Mouse (Mus musculus) olfactory bulb, adult 2 months (tissue): ENCODE results near the gene Lypd1. TPM values are rescaled to one million over a fixed set of nuclear protein-coding genes. Genes with fewer than 3 reads are reported as not detected.

ENCODE experiments used
- H3K27ac ChIP-seq: fragments of 200-500 bp; 2 replicates; pipeline ENCODE4 v1.5.1; 2012; ENCODE audit warnings: low read depth, low read length; ENCODE audit not compliant: insufficient read depth
- H3K4me1 ChIP-seq: fragments of 200-500 bp; 2 replicates; pipeline ENCODE4 v1.6.1; 2012; ENCODE audit warnings: low read length; ENCODE audit not compliant: control insufficient read depth, insufficient read depth
- H3K4me3 ChIP-seq: fragments of 200-500 bp; 2 replicates; pipeline ENCODE4 v1.5.1; 2012; ENCODE audit warnings: mild to moderate bottlenecking, low read depth, low read length, moderate library complexity; ENCODE audit not compliant: insufficient read depth
- CTCF ChIP-seq: fragments of 200-500 bp; IDR thresholded peaks from 2 replicates; pipeline ENCODE4 v1.5.1; 2012; ENCODE audit warnings: low read depth, mild to moderate bottlenecking, low read length, moderate library complexity; ENCODE audit not compliant: insufficient read depth
- POLR2A ChIP-seq: fragments of 200-500 bp; IDR thresholded peaks from 2 replicates; pipeline ENCODE4 v1.6.1; 2012; ENCODE audit warnings: mild to moderate bottlenecking, low read depth, low read length, moderate library complexity; ENCODE audit not compliant: insufficient read depth
- WGBS: fragments of 180-500 bp; shearing (Covaris S2); methylation state at CpG from one replicate; pipeline ENCODE4 v1.1.7; 2018; 5-methylcytosine and 5-hydroxymethylcytosine counted together
- polyA plus RNA-seq: library from polyadenylated mRNA; stranded (reverse); fragments of >200 nt; gene quantifications from 2 replicates; pipeline ENCODE4 v1.2.4, GENCODE M21; 2012; ENCODE audit warnings: low replicate concordance; ENCODE audit not compliant: missing spikeins, insufficient read depth, insufficient read length

The Lypd1 gene
- polyA plus RNA-seq, 1 experiment = not detected

DNA sequence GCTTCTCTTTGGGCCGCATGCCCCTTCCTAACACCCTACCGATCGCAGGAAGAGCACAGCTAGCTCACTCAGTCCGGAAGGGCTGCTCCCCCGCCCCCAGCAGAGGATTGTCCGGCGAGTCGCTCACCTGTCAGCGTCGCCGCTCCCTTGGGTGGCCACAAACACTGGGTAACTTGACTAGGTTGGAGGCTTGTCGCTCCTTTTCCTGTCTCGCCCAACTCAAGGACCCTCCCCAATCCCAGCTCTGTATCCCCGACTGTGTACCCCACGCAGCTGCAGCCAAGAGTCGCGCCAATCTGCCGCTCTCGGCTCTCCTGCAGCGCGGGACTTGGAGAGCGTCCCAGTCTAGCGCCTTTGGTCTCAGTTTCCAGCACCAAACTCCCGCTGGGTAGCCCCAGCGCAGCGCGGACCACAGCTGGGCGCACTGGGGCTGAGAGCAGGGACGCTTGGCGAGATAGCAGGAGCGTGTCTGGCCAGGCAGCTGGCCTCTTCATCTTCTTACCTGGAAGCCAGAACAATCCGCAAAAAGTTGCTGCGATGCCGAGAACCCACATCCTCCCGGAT lies 1.5 kb downstream of the Lypd1 start:
- Histone ChIP-seq H3K4me1 (peaks cover 30% of the 10 kb centered on the region), H3K27ac (no peak overlapping the region), H3K4me3 (peak overlapping the region; percentile 41)
- WGBS = under 1% methylated on average over 35 of the region's 35 CpGs
- no peak for TF ChIP-seq CTCF
- no peak for TF ChIP-seq POLR2A

DNA sequence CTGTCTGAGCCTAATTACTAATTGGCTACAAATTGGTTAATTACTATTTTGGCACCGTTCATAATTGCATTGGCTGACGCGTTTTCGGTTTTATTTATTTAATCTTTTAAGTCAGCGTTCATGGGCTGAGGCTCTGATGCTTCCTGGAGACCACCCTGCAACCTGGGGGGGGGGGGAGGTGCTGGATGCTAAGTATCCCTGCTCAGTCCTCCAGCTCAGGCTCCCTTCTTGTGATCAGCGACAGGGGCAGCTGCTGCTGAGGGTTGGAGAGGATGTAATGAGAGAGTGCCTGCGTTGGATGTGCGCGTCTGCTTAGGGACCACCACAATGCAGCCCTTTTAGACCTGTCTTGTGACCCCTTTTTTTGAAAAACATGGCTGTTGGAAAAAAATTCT lies 2.0 kb downstream of the Lypd1 start:
- peak overlapping the region; percentile 41 for H3K4me3 ChIP-seq
- 1% methylated on average over 9 of the region's 9 CpGs for WGBS
- H3K27ac ChIP-seq = no peak overlapping the region

DNA sequence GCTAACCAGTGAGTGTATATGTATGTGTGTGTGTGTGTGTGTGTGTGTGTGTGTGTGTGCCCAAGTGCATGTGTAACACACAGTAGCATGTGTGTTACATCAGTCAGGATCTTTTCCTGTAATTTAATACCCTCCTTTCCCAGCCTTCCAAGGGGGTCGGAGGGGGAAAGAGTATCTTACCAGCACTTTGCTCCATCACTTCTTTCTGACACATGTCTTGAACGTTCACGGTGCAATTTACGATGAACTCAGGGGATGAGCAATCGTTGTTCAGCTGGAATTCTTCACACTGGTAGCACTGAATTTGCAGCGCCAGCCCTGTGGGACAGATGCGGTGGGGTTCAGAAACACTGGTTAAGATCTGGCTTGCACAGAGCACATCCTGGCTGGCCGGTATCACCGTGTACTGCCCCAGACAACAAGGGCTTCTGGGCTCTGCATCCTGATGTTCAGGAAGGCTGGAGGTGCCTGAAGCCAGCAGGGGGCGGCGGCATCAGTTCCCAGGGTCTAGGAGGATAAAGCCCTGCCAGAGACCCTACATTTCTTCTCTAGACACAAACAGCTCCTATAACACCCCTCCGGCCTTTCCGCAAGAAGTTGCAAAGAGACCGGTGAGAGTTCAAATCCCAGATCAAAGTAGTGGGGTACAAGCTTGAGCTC lies 2.6 kb downstream of the Lypd1 start:
- Histone ChIP-seq H3K4me3 (no peak overlapping the region; the same call in 1 of the 2 replicates), H3K27ac (no peak overlapping the region), H3K4me1 (peaks cover 30% of the 10 kb centered on the region)
- WGBS = 16% methylated on average over 14 of the region's 14 CpGs
- TF ChIP-seq CTCF (peak; percentile 38; the same call in 1 of the 2 replicates), POLR2A (no peak)

More for the DNA sequence above, 2.0 kb downstream of the Lypd1 start:
- H3K4me1 ChIP-seq = peaks cover 30% of the 10 kb centered on the region
- TF ChIP-seq CTCF = no peak
- TF ChIP-seq POLR2A = no peak

DNA sequence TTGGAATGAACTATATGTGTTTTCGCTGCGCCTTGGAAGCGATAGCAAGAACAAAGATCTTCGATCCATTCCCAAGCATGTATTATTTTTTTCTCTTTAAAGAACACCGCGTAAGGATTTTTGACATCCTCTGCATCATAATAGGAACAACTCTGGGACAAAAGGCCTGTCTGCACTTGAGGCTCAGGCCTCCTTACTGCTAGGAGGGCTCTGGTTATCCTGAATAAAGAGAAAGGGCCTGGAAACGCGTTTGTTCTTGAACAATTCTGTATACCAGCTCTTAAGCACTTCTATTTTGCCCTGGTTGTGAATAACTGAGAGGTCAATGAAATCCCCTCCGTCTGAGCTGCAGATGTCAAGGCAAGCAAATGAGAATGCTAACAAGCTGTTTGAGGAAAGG lies 19.7 kb downstream of the Lypd1 start:
- 78% methylated on average over 9 of the region's 9 CpGs for WGBS
- Histone ChIP-seq H3K4me3 (no peak overlapping the region), H3K4me1 (no peaks in the 10 kb centered on the region), H3K27ac (no peak overlapping the region)
- TF ChIP-seq CTCF (no peak), POLR2A (no peak)

DNA sequence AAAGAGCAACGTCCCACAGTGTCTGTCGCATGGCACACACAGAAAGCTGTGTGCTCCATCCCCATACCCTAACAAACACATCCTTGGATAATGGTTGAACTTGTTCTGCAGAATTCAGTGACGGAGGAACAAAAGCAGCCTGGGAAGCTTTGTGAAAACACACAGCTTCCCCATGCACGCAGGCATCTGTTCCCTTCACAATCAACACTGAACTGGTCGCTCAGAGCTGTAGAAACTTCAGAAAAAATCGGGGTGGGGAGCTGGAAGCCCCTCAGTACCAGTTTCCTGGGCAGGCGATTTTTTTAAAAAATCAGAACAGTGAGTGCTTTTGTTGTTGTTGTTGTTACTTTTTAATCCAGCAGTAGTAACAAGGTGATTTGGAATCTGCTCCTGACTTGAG lies 42.8 kb downstream of the Lypd1 start:
- TF ChIP-seq CTCF = no peak
- no peak for TF ChIP-seq POLR2A

DNA sequence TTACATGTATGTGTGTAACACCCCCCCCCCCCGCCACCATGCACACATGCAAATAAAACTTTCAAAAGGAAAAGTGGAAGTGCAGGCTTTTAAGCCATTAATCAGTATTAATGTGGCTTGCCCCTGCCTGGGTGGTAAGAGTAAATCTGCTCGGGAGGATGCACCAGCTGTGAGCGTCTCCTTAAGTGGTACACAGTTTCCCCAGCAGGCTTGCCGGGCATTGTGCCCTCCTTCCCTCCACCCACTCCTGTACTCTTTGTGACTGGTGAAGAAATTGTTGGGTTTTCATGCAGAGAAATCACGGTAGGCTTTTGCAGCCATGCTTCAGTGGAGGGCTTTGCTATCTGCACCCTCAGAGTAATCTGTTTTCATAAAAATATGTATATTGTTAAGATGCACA lies 54.3 kb downstream of the Lypd1 start:
- H3K4me1 ChIP-seq = peaks cover 2% of the 10 kb centered on the region; the same call in 1 of the 2 replicates
- H3K27ac ChIP-seq = no peak overlapping the region
- H3K4me3 ChIP-seq = no peak overlapping the region
- TF ChIP-seq POLR2A = no peak
- TF ChIP-seq CTCF = no peak
- WGBS = 45% methylated on average over 5 of the region's 5 CpGs

More for the DNA sequence above, 42.8 kb downstream of the Lypd1 start:
- Histone ChIP-seq H3K4me3 (no peak overlapping the region), H3K4me1 (peaks cover 3% of the 10 kb centered on the region; the same call in 1 of the 2 replicates), H3K27ac (no peak overlapping the region)
- 44% methylated on average over 7 of the region's 7 CpGs for WGBS

DNA sequence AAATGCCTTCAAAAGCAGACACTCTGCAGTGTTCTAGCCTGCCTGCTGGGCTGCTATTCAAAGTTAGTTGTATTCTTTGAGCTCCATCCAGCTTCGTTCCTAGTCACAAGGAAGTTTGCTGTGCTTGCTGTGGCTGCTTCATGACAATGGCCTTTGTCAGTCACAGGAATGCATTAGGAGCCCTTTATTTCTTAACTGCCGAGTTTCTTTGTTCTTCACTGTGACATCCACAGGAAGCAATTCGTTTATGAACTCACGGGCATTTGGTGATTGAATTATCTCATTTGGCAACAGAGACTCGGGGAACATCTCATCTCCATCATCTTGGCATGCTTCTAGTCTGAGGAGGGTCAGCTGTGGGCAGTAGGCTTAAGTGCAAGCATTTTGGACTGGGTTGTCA lies 58.3 kb downstream of the Lypd1 start:
- 44% methylated on average over 5 of the region's 5 CpGs for WGBS
- Histone ChIP-seq H3K4me1 (peaks cover 2% of the 10 kb centered on the region; the same call in 1 of the 2 replicates), H3K27ac (no peak overlapping the region), H3K4me3 (no peak overlapping the region)
- TF ChIP-seq POLR2A (no peak), CTCF (no peak)

DNA sequence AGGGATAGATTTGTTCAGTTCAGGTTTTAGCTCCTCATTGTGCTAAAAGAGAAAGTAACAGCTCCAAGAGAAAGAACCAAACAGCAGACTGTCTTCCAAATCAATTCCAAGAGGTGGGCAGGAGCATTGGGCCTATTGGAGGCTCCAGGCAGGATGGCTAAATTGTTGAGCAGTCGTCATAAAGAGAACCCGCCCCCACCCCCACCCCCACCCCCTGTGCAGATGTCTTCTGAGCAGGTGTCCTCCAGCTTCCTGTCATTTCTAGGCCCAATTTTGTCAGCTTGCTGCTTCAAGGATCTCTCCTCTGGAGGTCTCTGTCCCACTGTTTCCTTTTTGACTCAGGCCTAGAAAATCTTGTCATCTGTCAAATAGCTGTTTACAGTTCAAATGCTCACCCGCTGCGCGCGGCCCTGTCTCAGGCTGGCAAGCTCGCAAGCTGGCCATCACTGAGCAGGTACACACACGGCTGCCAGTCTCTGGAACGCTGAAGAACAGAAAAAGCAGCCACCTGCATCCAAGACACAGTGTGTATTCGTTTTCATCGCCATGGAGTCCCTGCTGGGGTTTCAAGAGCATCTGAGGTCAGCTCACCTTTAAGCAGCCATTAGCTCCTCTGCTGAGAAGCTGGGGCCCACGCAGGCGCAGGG lies 73.0 kb downstream of the Lypd1 start:
- 83% methylated on average over 13 of the region's 13 CpGs for WGBS
- H3K4me1 ChIP-seq = no peaks in the 10 kb centered on the region
- no peak overlapping the region for H3K27ac ChIP-seq
- no peak overlapping the region for H3K4me3 ChIP-seq
- TF ChIP-seq POLR2A (no peak), CTCF (no peak)

DNA sequence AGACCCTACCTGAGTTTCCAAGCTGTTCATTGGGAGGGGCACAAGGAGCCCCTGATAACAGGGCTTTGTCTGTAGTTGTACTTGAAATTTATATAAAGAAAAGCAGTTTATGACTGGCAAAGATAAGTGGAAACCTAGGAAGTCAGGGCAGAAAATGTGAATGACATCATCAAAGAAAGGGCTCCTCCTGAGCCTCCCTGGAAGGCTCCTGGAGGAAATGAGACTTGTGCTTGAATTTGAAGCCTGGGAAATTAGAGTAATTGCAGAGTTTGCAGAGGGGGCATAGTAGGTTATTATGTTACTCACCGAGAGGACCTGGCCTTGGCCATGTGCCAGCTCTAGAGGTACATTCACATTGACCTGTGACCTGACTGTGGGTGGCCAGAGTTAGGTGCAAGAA lies 75.4 kb downstream of the Lypd1 start:
- Histone ChIP-seq H3K4me1 (no peaks in the 10 kb centered on the region), H3K4me3 (no peak overlapping the region), H3K27ac (no peak overlapping the region)
- WGBS = 43% methylated on average over 1 of the region's 1 CpGs
- TF ChIP-seq POLR2A = no peak
- TF ChIP-seq CTCF = no peak
